Mouse (Mus musculus) gastrocnemius, adult 2 months (tissue): ENCODE data around the gene Dnlz. TPM values are rescaled to one million over a fixed set of nuclear protein-coding genes. Genes with fewer than 3 reads are reported as not detected.

Experiments used
- DNase-seq: peaks from one replicate; pipeline ENCODE4 v3.0.0; 2022
- H3K27ac ChIP-seq: fragments of 200-600 bp; 2 replicates; pipeline ENCODE4 v1.8.1; 2022; ENCODE audit warnings: mild to moderate bottlenecking
- H3K4me3 ChIP-seq: fragments of 200-600 bp; 2 replicates; pipeline ENCODE4 v1.8.1; 2022; ENCODE audit warnings: mild to moderate bottlenecking, moderate library complexity
- CTCF ChIP-seq: fragments of 200-600 bp; IDR thresholded peaks from 2 replicates; pipeline ENCODE4 v1.8.1; 2022; ENCODE audit warnings: antibody characterized with exemption, mild to moderate bottlenecking, moderate library complexity
- intact Hi-C: fragments of 180-260 bp; cut with DNase I; formaldehyde crosslinking; loops from one replicate; pipeline ENCODE4 v1.15.1; 2025
- total RNA-seq, 2 experiments: library from RNA; stranded (reverse); gene quantifications; 2 replicates each; pipeline ENCODE4 v1.2.3; 2021

Gene Dnlz
- total RNA-seq, 2 experiments from 2014 or later: 18.0 to 22.7 TPM

GRCm38 (mm10) chr2:26300808-26301174, 51.1 kb downstream of the Dnlz start:
- DNase-seq: peak; percentile 88
- no peak overlapping the region for H3K27ac ChIP-seq
- TF ChIP-seq CTCF: peak; percentile 96
- intact Hi-C loops: loop anchor here (1.0 kb wide), 1 partner anchor 52 kb away; the partner anchor contains the start of gene Dnlz
- no peak overlapping the region for H3K4me3 ChIP-seq

DNA sequence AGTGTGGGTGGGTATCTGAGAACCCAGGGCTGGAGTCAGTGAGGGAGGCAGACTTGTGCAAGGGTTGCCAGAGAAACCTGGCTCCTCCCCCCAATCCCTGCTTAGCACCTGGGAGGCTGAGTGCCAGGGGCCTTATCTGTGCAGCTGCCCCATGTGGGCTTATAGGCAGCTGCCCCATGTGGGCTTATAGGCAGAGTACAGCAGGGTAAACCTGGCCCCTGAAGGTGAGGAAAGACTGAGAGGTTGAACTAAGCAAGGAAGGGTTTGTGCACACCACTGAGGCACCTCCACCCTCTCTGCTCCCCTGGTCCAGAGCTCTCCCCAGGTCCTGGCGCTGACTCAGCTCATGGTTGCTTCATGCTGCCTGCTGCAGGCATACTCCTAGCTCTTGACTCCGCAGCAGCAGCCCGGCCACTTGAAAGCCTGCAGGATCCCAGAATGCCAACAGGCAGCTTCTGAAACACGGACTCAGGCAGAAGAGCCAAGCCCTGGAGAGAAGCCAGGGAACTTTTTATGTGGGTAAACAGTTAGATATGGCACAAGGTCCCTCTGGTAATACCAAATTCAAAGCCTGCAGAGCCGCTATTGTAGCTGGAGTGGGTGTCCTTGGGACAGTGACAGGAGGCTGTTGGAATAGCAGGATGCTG, 51.6 kb downstream of the Dnlz start:
- TF ChIP-seq CTCF: no peak
- intact Hi-C loops: loop anchor here (1.0 kb wide), 1 partner anchor 52 kb away; the partner anchor contains the start of gene Dnlz
- DNase-seq: peak; percentile 51
- Histone ChIP-seq H3K4me3 (no peak overlapping the region), H3K27ac (no peak overlapping the region)

GRCm38 (mm10) chr2:26299336-26299735, 52.6 kb downstream of the Dnlz start:
- Histone ChIP-seq H3K27ac (no peak overlapping the region), H3K4me3 (no peak overlapping the region)
- no peak for DNase-seq
- intact Hi-C loops: loop anchor here (2.0 kb wide), 1 partner anchor 267 kb away; no protein-coding TSS in a partner anchor
- TF ChIP-seq CTCF: no peak

- H3K27ac ChIP-seq: no peak overlapping the region
- DNase-seq: no peak
- no peak overlapping the region for H3K4me3 ChIP-seq
- intact Hi-C loops: loop anchor here (2.0 kb wide), 1 partner anchor 268 kb away; no protein-coding TSS in a partner anchor
- no peak for TF ChIP-seq CTCF
These were observed 53.1 kb downstream of the Dnlz start for GRCm38 (mm10) chr2:26298856-26299230.

GRCm38 (mm10) chr2:26298208-26298855, 53.6 kb downstream of the Dnlz start:
- no peak for TF ChIP-seq CTCF
- H3K4me3 ChIP-seq: no peak overlapping the region
- H3K27ac ChIP-seq: no peak overlapping the region
- intact Hi-C loops: loop anchor here (2.0 kb wide), 1 partner anchor 268 kb away; no protein-coding TSS in a partner anchor
- DNase-seq: no peak

Other genes with a start within 250 kb of the Dnlz start
- 10 to 100 TPM; 18.9 to 32.6 TPM for gene Nacc2, start 228.9 kb downstream of the Dnlz start, total RNA-seq
- not detected for gene Lhx3, start 143.8 kb downstream of the Dnlz start, total RNA-seq
- gene Qsox2, start 114.6 kb downstream of the Dnlz start, total RNA-seq: 1 to 10 TPM; 3.0 to 3.9 TPM
- not detected for gene Ccdc187, start 57.6 kb downstream of the Dnlz start, total RNA-seq
- 1 to 10 TPM; 2.3 to 2.6 TPM for gene Gpsm1, start 36.6 kb downstream of the Dnlz start, total RNA-seq
- 1 to 10 TPM; 1.1 to 1.2 TPM for gene Card9, start 8.8 kb upstream of the Dnlz start, total RNA-seq
- 1 to 10 TPM; 7.5 to 8.6 TPM for gene Snapc4, start 28.5 kb upstream of the Dnlz start, total RNA-seq
- gene Entr1, start 37.2 kb upstream of the Dnlz start, total RNA-seq: 10 to 100 TPM; 25.2 to 33.1 TPM
- 100 to 1,000 TPM; 133 to 141 TPM for gene Pmpca, start 37.2 kb upstream of the Dnlz start, total RNA-seq
- gene Inpp5e, start 57.1 kb upstream of the Dnlz start, total RNA-seq: 1 to 10 TPM; 7.9 to 9.3 TPM
- gene Sec16a, start 93.1 kb upstream of the Dnlz start, total RNA-seq: 10 to 100 TPM; 27.2 to 30.4 TPM
- 10 to 100 TPM in 1 of 2 experiments, 1 to 10 TPM in 1; 6.9 to 11.9 TPM for gene Notch1, start 164.6 kb upstream of the Dnlz start, total RNA-seq
- gene Egfl7, start 227.9 kb upstream of the Dnlz start, total RNA-seq: 10 to 100 TPM; 34.4 to 53.7 TPM
- gene Gm20532, start 234.5 kb upstream of the Dnlz start, total RNA-seq: not detected